Mouse (Mus musculus): ENCODE measurements around the gene Dgcr2.

DNA sequence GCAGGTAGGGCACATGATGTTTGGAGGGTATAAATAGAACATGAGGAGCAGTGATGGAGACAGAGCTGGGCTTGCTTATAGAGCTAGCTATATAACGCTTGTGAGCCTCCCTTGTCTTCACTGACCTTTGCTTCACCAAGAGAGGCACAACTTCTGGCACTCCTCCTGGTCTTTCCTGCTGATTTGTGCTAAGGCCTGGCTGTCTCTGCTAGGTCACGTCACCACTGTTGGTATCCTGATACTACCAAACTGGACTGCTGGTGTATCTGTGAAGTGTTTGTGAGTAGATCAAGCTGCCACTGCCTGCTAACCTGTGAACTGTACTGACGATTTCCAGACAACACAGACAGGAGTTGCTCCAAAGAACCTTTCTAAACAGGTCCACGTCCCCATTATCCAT is 23.2 kb downstream of the Dgcr2 start:
- TF ChIP-seq POLR2A (IDR thresholded peaks at IDR 0.05; ENCODE audit: low read depth, low read length) (no peak), CTCF (IDR thresholded peaks at IDR 0.05; ENCODE audit: extremely low read depth, insufficient read length, insufficient replicate concordance, low read depth, low read length) (no peak)

Data from small intestine, adult 2 months (tissue).